Mouse (Mus musculus): Measurements from ENCODE around the gene Lgals3bp.

DNA sequence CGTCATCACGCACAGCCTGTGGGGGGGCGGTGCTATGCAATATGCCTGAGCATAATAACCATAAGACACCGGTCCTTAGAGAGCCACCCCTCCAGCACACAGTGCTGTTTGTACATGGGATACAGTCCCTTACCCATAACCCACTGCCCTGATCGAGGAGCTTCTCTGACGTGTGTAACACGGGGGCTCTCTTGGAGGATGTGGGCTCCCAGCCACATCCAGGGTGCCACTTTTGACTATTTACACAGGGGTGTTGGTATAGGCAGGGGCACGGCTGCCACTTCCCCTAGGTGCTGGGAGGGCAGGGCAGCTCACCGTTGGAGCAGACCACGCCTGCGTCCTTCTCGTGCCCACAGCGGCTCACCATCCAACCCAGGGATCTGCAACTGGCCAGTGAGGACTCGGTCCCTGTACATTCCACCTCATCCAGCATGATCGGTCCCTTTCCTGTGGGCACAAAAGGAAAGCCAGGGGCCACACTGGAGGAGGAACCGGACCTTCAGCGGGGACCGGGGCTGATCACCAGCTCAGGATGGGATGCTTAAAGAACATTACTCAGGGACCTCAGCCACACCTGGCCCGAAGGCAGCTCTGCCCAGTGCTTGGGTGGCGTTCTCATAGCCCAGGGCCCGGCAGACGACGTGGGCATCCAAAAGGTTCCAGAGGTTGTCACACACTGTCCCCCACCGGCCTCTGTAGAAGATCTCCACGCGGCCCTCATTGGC lies 3.9 kb downstream of the Lgals3bp start:
- TF ChIP-seq CTCF (IDR thresholded peaks at IDR 0.05; ENCODE audit: borderline replicate concordance, control insufficient read depth, extremely low read depth, insufficient read depth, low read length, poor library complexity) (no peak), POLR2A (IDR thresholded peaks at IDR 0.05; ENCODE audit: control insufficient read depth, extremely low read depth, insufficient read depth, low read length, poor library complexity) (no peak)
